Mouse (Mus musculus) skeletal muscle tissue, postnatal 0 days (tissue): ENCODE results near the gene Klrb1a. TPM values are rescaled to one million over a fixed set of nuclear protein-coding genes. Genes with fewer than 3 reads are reported as not detected.

ENCODE experiments used
- polyA plus RNA-seq: library from polyadenylated mRNA; unstranded; fragments of >200 nt; fragmentation: Nextera tagmentation; extraction: Ambion mirVana; gene quantifications from 2 replicates; pipeline ENCODE4 v1.2.1, GENCODE M21; 2015

Klrb1a gene
- polyA plus RNA-seq, result 0.29 and 0.30 TPM in 2 replicates

GRCm38 (mm10) chr6:128623433-128623832 is at the start of gene Klrb1a:
TSS of gene Klrb1a (minus strand) at chr6:128623533.

GRCm38 (mm10) chr6:128662206-128662605 is 38.9 kb upstream of the Klrb1a start, which contains the start of gene Clec2h:
TSS of gene Clec2h (plus strand) at chr6:128662385.

GRCm38 (mm10) chr6:128581508-128581907 is 41.8 kb downstream of the Klrb1a start, which contains the start of gene A2ml1:
TSS of gene A2ml1 (minus strand) at chr6:128581608.

Other genes starting within 250 kb of the Klrb1a start
- gene Tex52, start 248.1 kb downstream of the Klrb1a start, polyA plus RNA-seq, result 0.10 and 0.17 TPM in 2 replicates
- gene Gm44596, start 248.0 kb downstream of the Klrb1a start, polyA plus RNA-seq, result not detected in 2 replicates
- 5.0 and 5.8 TPM in 2 replicates for gene Nrip2, start 224.2 kb downstream of the Klrb1a start, polyA plus RNA-seq
- 17.1 and 19.7 TPM in 2 replicates for gene Itfg2, start 198.6 kb downstream of the Klrb1a start, polyA plus RNA-seq
- gene Fkbp4, start 184.9 kb downstream of the Klrb1a start, polyA plus RNA-seq, result 115 and 127 TPM in 2 replicates
- gene Pzp, start 96.8 kb downstream of the Klrb1a start, polyA plus RNA-seq, result 0.94 and 0.99 TPM in 2 replicates
- not detected in 2 replicates for gene A2ml1, start 41.9 kb downstream of the Klrb1a start, polyA plus RNA-seq
- gene Clec2h, start 38.9 kb upstream of the Klrb1a start, polyA plus RNA-seq, result not detected in 2 replicates
- not detected in 2 replicates for gene Klrb1, start 99.5 kb upstream of the Klrb1a start, polyA plus RNA-seq
- gene Klrb1c, start 165.7 kb upstream of the Klrb1a start, polyA plus RNA-seq, result 0.12 and 0.13 TPM in 2 replicates
- not detected in 2 replicates for gene Gm44511, start 202.8 kb upstream of the Klrb1a start, polyA plus RNA-seq
- gene Klrb1b, start 202.8 kb upstream of the Klrb1a start, polyA plus RNA-seq, result 0.06 and 0.24 TPM in 2 replicates